Mouse (Mus musculus): Measurements from ENCODE around the gene Apbb2. TPM values are rescaled to one million over a fixed set of nuclear protein-coding genes. Genes with fewer than 3 reads are reported as not detected.

Gene Apbb2
- total and polyA plus RNA-seq, 2 experiments from 2014 or later, result 64.6 to 77.2 TPM

- WGBS, result 83% methylated on average over 4 of the region's 4 CpGs
- DNase-seq, result no peak
- ATAC-seq, result no peak
- Histone ChIP-seq H3K4me2 (ENCODE audit: low read depth) (no peak overlapping the region), H3K27me3 (ENCODE audit: insufficient read depth, low read length) (no peaks in the 10 kb centered on the region), H3K36me3 (ENCODE audit: insufficient read depth) (no peaks in the 10 kb centered on the region), H3K4me3 (ENCODE audit: low read depth, low read length) (no peak overlapping the region), H3K4me1 (ENCODE audit: insufficient read depth) (peaks cover 11% of the 10 kb centered on the region), H3K9me3 (ENCODE audit: low read length) (no peaks in the 10 kb centered on the region), H3K9ac (no peak overlapping the region), H3K27ac (ENCODE audit: low read depth, low read length) (no peak overlapping the region)
- no peak for TF ChIP-seq CTCF (IDR thresholded peaks at IDR 0.05; ENCODE audit: low read depth)
Measured at GRCm38 (mm10) chr5:66323131-66323530, 295.5 kb downstream of the Apbb2 start.

- Histone ChIP-seq H3K4me1 (ENCODE audit: insufficient read depth) (no peaks in the 10 kb centered on the region; the same call in 1 of the 2 replicates), H3K27ac (ENCODE audit: low read depth, low read length) (peak overlapping the region; percentile 24; the same call in 1 of the 2 replicates), H3K27me3 (ENCODE audit: insufficient read depth, low read length) (no peaks in the 10 kb centered on the region), H3K9ac (no peak overlapping the region), H3K4me2 (ENCODE audit: low read depth) (0 out of 2 replicates have a peak overlapping the region, but pooled peaks have one; percentile 13), H3K9me3 (ENCODE audit: low read length) (no peaks in the 10 kb centered on the region), H3K4me3 (ENCODE audit: low read depth, low read length) (no peak overlapping the region), H3K36me3 (ENCODE audit: insufficient read depth) (no peaks in the 10 kb centered on the region)
- peak; percentile 76 for ATAC-seq
- peak; percentile 40 for DNase-seq
- WGBS, result 24% methylated on average over 14 of the region's 14 CpGs
- no peak for TF ChIP-seq CTCF (IDR thresholded peaks at IDR 0.05; ENCODE audit: low read depth)
Measured at GRCm38 (mm10) chr5:66319827-66320404, 298.7 kb downstream of the Apbb2 start.

- Histone ChIP-seq H3K36me3 (ENCODE audit: insufficient read depth) (no peaks in the 10 kb centered on the region), H3K27me3 (ENCODE audit: insufficient read depth, low read length) (no peaks in the 10 kb centered on the region), H3K4me1 (ENCODE audit: insufficient read depth) (no peaks in the 10 kb centered on the region; the same call in 1 of the 2 replicates), H3K27ac (ENCODE audit: low read depth, low read length) (peak overlapping the region; percentile 24; the same call in 1 of the 2 replicates), H3K4me2 (ENCODE audit: low read depth) (no peak overlapping the region), H3K4me3 (ENCODE audit: low read depth, low read length) (no peak overlapping the region), H3K9ac (no peak overlapping the region), H3K9me3 (ENCODE audit: low read length) (no peaks in the 10 kb centered on the region)
- ATAC-seq, result peak; percentile 30; the same call in 1 of the 2 replicates
- 72% methylated on average over 6 of the region's 6 CpGs for WGBS
- peak; percentile 60 for TF ChIP-seq CTCF (IDR thresholded peaks at IDR 0.05; ENCODE audit: low read depth)
- DNase-seq, result no peak
Measured at GRCm38 (mm10) chr5:66319341-66319740, 299.2 kb downstream of the Apbb2 start.

- H3K27me3 ChIP-seq (ENCODE audit: insufficient read depth, low read length), result no peaks in the 10 kb centered on the region
- H3K36me3 ChIP-seq (ENCODE audit: insufficient read depth), result 0 out of 2 replicates have a peak, but pooled peaks cover 6% of the 10 kb centered on the region
- H3K4me2 ChIP-seq (ENCODE audit: low read depth), result no peak overlapping the region
- no peak overlapping the region for H3K4me3 ChIP-seq (ENCODE audit: low read depth, low read length)
- H3K9ac ChIP-seq, result no peak overlapping the region
- no peaks in the 10 kb centered on the region; the same call in 1 of the 2 replicates for H3K4me1 ChIP-seq (ENCODE audit: insufficient read depth)
- WGBS, result 75% methylated on average over 5 of the region's 5 CpGs
- peak; percentile 32; the same call in 1 of the 2 replicates for ATAC-seq
- H3K9me3 ChIP-seq (ENCODE audit: low read length), result no peaks in the 10 kb centered on the region
- H3K27ac ChIP-seq (ENCODE audit: low read depth, low read length), result peak overlapping the region; percentile 50; the same call in 1 of the 2 replicates
- peak; percentile 61 for DNase-seq
- no peak for TF ChIP-seq CTCF (IDR thresholded peaks at IDR 0.05; ENCODE audit: low read depth)
Measured at GRCm38 (mm10) chr5:66315791-66316190, 302.8 kb downstream of the Apbb2 start.

GRCm38 (mm10) chr5:66310806-66311205 is 307.8 kb downstream of the Apbb2 start:
- no peak for DNase-seq
- no peak overlapping the region for H3K4me2 ChIP-seq (ENCODE audit: low read depth)
- H3K27me3 ChIP-seq (ENCODE audit: insufficient read depth, low read length), result no peaks in the 10 kb centered on the region
- H3K4me3 ChIP-seq (ENCODE audit: low read depth, low read length), result no peak overlapping the region
- no peak overlapping the region for H3K27ac ChIP-seq (ENCODE audit: low read depth, low read length)
- no peaks in the 10 kb centered on the region; the same call in none of the 2 replicates for H3K4me1 ChIP-seq (ENCODE audit: insufficient read depth)
- no peak for TF ChIP-seq CTCF (IDR thresholded peaks at IDR 0.05; ENCODE audit: low read depth)
- H3K9me3 ChIP-seq (ENCODE audit: low read length), result no peaks in the 10 kb centered on the region
- ATAC-seq, result no peak
- H3K36me3 ChIP-seq (ENCODE audit: insufficient read depth), result peaks cover 33% of the 10 kb centered on the region
- WGBS, result 88% methylated on average over 11 of the region's 11 CpGs
- H3K9ac ChIP-seq, result no peak overlapping the region

GRCm38 (mm10) chr5:66310328-66310727 is 308.3 kb downstream of the Apbb2 start:
- 70% methylated on average over 9 of the region's 9 CpGs for WGBS
- Histone ChIP-seq H3K27me3 (ENCODE audit: insufficient read depth, low read length) (no peaks in the 10 kb centered on the region), H3K4me1 (ENCODE audit: insufficient read depth) (no peaks in the 10 kb centered on the region; the same call in none of the 2 replicates), H3K27ac (ENCODE audit: low read depth, low read length) (no peak overlapping the region), H3K9ac (no peak overlapping the region), H3K9me3 (ENCODE audit: low read length) (no peaks in the 10 kb centered on the region), H3K4me3 (ENCODE audit: low read depth, low read length) (no peak overlapping the region), H3K4me2 (ENCODE audit: low read depth) (no peak overlapping the region), H3K36me3 (ENCODE audit: insufficient read depth) (peaks cover 33% of the 10 kb centered on the region)
- ATAC-seq, result no peak
- no peak for DNase-seq
- no peak for TF ChIP-seq CTCF (IDR thresholded peaks at IDR 0.05; ENCODE audit: low read depth)

GRCm38 (mm10) chr5:66305511-66305910 is 313.1 kb downstream of the Apbb2 start:
- WGBS, result 42% methylated on average over 8 of the region's 8 CpGs
- Histone ChIP-seq H3K9me3 (ENCODE audit: low read length) (no peaks in the 10 kb centered on the region), H3K4me2 (ENCODE audit: low read depth) (no peak overlapping the region), H3K36me3 (ENCODE audit: insufficient read depth) (peaks cover 32% of the 10 kb centered on the region), H3K27me3 (ENCODE audit: insufficient read depth, low read length) (no peaks in the 10 kb centered on the region), H3K27ac (ENCODE audit: low read depth, low read length) (peak overlapping the region; percentile 45; the same call in 1 of the 2 replicates), H3K9ac (no peak overlapping the region), H3K4me3 (ENCODE audit: low read depth, low read length) (no peak overlapping the region), H3K4me1 (ENCODE audit: insufficient read depth) (peaks cover 5% of the 10 kb centered on the region)
- TF ChIP-seq CTCF (IDR thresholded peaks at IDR 0.05; ENCODE audit: low read depth), result no peak
- DNase-seq (peak; percentile 67), ATAC-seq (peak; percentile 64)
